Mouse (Mus musculus) cerebellum, adult 2 months (tissue): ENCODE results near the gene Sh3pxd2a.

Experiments
- CTCF ChIP-seq: fragments of 200-500 bp; IDR thresholded peaks from 2 replicates; pipeline ENCODE4 v1.5.1; 2011; ENCODE audit warnings: low read depth, mild to moderate bottlenecking, control low read depth, low read length, moderate library complexity, borderline replicate concordance; ENCODE audit not compliant: insufficient read depth
- POLR2A ChIP-seq: fragments of 200-500 bp; IDR thresholded peaks from 2 replicates; pipeline ENCODE4 v1.6.1; 2011; ENCODE audit warnings: low read length, control low read depth, borderline replicate concordance; ENCODE audit not compliant: insufficient read depth

DNA sequence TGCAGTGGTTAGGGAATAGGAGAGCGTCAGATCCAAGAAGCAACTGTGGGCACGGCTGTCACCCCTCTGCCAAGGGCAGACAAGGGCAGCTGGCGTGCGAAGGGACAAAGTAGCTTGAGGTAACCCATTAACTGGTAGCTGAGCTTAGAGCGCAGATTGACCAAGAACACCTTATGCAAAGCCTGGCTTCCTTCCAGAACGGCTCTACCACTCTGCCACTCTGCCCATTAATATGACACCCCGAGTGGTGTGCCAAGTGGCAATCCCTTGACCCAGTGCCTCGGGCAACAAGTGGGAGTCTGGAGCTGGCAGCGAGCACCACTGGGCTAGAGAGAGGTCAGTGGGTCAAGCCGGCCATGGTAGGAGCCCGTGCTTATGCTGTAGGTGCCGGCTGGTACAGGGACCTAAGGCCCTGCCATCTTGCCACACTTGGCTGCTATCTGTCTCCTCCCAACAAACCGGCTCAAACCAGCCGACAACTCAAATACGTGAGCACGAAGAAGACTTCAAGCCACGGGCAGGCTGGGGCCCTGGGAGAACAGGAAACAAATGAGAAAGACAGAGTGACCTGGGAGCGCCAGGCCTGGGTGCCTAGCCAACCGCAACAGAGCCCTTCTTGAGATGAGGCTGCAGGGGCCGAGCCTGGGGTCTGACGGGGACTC is 161.9 kb downstream of the Sh3pxd2a start:
- TF ChIP-seq CTCF (no peak), POLR2A (no peak)
